Mouse (Mus musculus) naive thymus-derived CD4-positive, alpha-beta T cell, adult 5 months (primary cell): ENCODE measurements around the gene Mfsd12. TPM values are rescaled to one million over a fixed set of nuclear protein-coding genes. Genes with fewer than 3 reads are reported as not detected.

Source experiments
- polyA plus RNA-seq: library from polyadenylated mRNA; unstranded; fragments of 100-300 nt; shearing (Covaris generic); gene quantifications from one replicate; pipeline ENCODE4 v1.2.1, GENCODE M21; 2017

Gene Mfsd12
- 4.4 TPM for polyA plus RNA-seq

DNA sequence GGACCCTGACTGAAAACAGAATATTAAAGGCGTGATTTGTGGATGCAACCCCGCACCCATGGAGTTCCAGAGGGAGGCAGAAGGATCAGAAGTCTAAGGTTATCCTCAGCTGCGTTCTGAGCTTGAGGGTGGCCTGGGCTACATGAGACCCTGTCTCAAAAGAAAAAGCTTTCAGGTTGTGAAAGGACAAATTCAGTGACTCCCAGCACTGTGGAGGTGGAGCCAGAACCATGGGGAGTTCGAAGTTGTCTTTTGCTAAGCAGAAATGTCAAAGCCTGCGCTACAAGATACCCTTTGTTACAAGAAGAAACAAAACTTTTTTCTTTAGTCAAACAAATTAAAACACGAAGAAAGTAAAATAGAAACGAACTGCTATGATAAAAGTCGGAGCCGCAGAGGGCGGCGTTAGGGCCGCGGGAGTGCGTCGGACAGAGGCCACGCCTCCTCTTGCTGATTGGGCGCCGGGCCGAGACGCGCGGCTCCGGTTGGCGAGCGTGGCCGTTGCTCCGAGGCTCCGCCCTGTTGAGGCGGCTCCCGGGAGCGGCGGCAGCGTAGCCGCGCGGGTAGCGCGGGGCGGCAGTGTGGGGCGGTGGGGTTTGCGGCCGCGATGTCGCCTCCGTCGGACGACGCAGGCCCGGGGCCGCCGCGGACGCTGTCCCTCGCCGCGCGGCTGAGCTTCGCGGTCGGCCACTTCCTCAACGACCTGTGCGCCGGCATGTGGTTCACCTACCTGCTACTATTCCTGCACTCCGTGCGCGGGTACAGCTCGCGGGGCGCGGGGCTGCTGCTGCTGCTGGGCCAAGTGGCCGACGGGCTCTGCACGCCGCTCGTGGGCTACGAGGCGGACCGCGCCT is at the start of gene Mfsd12:
TSS of gene Mfsd12 (plus strand) at position 501 of the 854 bp plus-strand sequence.

DNA sequence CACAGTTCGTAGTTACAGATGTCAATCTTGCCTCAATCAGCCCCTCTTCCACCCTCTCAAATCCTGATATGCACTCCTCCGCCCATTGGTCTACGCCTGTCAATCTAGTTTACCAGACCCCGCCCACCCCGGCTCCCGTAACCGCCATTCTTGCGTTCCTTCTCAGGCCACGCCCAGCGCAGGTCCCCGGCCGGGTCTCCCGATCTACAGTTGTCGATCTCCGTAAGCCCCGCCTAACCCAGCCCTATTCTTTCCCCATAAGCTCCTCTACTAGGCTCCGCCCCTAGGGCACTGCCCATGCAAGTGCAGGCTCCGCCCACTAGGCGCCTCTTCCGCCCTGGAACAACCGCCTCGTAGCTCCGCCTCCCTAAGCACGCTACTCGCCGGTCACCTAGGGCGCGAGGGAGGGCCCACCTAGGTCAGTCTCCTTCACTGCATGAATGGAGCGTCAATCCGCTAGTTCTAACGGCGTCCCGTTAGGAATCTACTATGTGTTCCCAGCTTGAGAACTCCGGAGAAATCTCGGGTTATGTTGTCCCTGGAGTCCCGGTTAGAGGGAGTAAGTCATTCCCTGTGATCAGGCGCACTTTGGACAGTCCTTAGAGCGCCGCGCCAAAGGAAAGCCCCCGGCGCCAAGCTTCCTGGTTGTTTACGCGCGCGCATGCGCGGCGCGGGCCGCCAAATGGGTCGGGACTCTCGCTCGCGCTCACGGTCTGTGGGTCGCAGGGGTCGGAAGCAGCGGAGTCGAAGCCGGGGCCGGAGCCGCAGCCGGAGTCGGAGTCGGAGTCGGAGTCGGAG is 36.5 kb upstream of the Mfsd12 start, which contains the start of gene Cactin:
TSS of gene Cactin (plus strand) at position 554 of the 798 bp plus-strand sequence.

DNA sequence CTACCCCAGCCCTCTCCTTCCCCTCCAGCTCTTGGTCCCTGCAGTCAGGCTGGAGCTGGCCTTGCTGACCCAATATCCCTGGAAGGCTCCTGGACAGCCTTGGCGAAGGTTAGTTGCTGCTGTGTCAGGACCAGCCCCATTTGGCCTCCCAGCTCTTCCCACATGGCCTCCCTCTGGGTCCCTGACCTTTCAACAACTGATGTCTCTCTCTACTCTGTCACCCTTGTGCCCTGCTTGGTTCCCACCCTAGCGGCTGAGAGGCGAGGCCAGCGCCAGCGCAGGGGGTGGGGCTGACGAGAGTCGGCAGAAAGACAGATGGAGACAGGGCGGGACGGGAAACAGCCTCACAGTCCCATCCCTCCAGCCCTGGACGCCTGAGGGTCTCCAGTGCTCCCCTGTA is 28.9 kb upstream of the Mfsd12 start, which contains the start of gene Tbxa2r:
TSS of gene Tbxa2r (plus strand) at position 346 of the 400 bp plus-strand sequence.

DNA sequence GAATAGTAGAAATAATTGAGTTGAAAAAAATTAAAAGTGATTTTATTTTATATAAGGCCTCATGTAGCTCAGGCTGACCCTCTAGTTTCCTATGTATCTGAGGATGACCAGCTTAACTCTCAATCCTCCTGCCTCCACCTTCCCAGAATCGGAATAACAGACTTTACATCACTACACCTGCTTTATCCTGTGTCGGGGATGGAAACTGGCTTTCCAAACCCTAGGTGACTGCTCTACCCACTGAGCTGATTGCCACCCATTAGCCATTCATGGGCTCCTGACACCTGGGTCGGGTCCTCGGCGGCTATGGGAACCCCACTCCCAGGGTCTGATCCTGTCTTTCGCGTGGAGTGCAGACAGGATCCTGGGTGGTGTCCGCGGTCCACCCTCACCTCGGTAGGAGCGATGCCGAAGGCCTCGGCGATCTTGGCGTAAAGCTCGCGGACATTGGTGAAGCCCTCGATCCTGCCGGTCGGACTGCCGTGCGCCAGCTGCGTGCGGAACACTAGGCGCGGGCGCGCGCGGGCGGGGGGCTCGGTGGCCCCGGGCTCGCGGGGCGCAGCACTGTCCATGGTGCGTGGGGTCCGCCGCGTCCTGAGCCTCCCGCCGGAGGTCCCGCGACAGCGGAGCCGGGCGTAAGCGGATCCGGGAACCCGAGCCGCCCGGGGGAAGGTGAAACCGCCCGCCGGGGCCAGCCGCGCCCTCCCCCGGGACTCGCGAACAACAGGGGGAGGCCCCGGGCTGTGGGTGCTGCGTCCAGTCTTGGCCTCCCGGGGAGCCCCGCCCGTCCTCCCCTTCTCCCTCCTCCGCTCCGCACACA is 14.4 kb upstream of the Mfsd12 start, which contains the start of gene Gipc3:
TSS of gene Gipc3 (minus strand) at position 581 of the 820 bp plus-strand sequence.

DNA sequence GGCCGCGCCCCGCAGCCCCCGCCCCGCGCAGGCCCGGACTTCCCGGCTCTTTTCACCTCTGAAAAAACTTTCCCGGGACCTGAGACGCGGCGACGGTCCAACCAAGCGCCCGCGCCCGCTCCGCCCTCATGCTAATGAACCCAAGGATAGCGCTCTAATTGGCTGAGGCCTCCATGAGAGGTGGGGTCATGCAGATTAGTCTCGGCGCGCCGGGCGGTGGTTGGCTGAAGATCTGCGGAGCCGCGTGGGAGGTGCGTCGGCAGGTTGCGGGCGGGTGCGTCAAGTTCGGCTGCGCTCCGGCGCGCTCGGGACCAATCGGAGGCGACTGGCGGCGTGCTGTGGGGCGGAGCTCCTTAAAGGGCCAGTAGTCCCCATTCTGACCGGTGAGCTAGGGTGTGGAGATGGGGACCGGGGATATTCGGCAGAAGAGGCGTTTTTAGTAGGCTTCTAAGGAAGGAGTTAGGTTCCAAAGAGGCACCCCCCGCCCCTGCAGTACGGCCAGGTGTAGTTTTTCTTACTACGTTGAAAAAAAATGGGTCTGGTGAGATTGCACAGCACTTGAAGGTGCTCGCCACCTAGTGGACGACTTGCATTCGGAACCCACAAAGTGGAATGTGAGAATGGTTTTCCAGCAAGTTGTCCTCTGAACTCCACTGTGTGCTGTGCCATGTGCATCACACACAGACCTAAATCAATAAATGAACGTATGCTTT is 6.8 kb upstream of the Mfsd12 start, which contains the start of gene Hmg20b:
TSS of gene Hmg20b (minus strand) at position 130 of the 713 bp plus-strand sequence.

DNA sequence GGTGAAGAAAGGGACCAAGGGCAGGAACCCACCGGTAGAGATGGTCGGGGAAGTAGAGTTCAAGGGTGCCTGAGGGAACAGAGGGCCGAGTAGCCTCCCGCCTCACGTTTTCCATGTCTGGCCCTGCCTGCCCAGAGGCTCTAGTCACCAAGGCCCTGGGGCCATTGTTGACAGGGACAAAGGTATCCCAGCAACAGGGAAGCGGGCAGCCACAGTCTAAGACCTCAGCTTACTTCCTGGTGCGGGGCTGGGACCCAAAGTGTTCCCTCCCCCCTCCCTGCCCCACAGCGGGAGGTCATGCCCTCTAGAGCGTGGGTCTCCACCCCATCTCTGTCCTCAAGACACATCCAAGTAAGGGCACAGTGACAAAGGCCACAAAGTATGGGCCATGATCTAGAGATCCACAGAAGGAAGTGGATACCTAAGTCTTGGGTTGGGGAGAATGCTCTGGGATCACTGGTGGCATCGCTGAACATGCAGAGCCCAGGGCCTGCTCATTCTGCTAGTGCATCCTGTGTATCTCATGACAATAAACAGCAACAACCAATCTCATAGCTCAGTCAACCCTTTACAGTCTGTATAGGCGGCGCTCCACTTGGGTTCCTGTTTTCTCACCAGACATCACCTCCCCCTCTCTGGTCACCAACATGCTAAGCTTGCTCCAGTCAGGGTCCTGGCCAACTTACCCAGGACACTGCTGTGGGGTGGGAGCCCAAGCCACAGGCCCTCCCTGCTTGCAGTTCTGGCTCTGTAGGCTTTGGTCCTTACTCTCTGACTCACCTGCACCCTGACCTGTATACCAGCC is 8.6 kb downstream of the Mfsd12 start, which contains the start of gene 4930404N11Rik:
TSS of gene 4930404N11Rik (minus strand) at position 145 of the 805 bp plus-strand sequence.

DNA sequence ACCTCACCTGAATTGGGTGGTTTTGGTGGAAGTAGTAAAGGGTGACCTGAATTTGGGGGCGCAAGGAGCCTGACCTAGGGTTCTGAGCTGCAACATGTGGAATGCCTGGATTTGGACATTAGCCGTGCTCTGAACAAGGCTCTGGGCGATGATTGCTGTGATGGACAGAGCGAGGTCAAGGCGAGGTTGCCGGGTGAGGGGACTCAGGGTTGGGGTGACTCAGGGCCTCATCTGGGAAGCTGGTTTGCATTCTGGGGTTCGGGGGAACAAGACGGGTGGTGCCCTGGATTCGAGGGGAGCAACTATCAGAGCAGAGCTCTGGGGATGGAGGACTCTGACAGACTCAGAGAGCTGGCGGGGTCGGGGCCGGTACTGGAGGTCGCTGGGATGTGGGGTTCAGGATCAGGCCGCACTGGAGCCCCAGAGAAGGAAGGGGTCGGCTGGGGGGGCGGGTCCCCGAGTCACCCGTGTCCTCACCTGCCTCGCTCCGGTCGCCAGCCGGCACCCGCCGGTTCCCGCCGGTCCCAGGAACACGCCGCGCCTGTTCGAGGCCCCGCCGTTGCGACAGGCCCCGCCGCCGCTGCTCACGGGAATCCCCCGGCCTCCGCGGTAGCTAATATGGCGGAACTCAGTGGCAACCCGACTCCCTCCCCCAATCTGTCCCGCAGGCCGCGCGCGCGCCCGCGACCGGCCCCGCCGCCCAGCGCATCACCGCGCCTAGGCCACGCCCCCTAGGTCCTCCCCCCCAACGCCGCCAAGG is 20.7 kb downstream of the Mfsd12 start, which contains the start of gene Fzr1:
TSS of gene Fzr1 (minus strand) at position 724 of the 760 bp plus-strand sequence.

DNA sequence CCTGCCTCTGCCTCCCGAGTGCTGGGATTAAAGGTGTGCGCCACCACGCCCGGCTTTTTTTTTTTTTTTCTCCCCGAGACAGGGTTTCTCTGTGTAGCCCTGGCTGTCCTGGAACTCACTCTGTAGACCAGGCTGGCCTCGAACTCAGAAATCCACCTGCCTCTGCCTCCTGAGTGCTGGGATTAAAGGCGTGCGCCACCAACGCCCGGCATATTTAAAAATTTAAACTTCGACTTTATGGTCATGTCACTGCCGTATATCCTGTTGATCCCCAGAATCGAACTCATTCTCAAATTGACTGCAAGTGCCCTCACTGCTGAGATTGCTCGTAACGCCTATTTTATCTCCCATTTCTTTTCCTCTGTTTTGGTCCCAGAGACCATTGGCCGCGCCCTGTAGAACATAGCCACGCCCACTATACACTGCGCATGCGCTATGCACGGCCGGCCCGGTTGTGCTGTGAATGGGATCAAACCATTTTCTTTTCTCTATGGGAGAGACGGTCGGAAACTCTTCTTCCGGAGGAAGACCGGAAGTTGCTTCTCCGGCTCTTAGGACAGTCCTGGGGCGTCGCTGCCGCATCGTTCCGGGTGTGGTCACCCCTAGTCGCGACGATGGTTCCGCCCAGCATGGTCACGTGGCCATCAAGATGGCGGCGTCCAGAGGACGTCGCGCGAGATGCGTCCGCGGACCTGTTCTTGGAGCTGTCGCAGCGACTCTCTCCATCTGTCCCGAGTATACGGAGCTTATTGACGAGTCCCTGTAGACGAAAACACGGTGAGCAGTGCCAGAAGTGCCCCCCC is 26.7 kb downstream of the Mfsd12 start, which contains the start of the genes Dohh and Gm48551:
TSS of gene Dohh (plus strand) at position 627 of the 803 bp plus-strand sequence.
TSS of gene Gm48551 (plus strand) at position 665 of the 803 bp plus-strand sequence.

DNA sequence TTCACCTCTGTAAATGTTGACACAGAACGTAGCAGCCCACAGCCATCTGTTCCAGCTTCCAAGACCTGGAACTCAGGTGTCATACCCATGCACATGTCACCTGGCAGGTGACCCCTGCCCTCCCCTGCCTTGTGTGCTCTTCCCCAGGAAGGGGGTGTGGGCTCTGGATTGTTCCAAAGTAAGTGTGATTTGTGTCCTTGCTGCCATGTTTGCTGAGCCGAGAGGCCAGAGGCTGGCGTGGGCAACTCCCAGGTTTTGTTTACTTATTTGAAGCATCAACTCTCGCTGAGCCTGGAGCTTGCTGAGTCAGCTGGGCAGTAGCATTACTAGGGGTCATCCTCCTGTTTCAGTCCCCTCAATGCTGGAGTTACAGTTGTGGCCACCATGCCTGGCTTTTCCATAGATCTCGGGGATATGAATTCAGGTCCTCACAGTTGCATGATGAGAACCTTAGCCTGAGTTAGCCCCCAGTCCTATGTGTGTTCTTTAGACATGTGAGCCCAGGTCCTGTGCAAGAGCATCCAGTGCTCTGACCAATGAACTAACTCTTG is 31.3 kb downstream of the Mfsd12 start, which contains the start of gene Gm48552:
TSS of gene Gm48552 (plus strand) at position 501 of the 551 bp plus-strand sequence.

DNA sequence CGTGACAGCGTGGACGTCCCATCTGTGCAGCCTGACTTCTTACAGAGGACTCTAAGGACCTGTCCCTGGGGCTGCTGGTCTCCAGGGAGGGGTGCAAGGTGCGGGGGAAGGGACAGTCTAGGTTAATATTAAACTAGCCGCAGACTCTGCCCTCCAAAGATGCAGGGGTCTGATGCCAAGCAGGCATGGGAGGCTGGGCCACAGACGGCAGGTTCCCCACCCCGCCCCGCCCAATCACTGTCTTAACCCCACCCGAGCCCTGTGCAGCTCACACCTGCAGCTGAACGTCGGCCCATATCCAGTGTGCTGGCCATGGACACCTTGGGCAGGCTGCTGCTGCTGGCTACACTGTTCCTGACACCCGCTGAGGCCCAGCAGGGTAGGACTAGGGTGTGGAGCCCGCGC is 35.5 kb downstream of the Mfsd12 start, which contains the start of gene Smim24:
TSS of gene Smim24 (plus strand) at position 271 of the 405 bp plus-strand sequence.

Other genes with a start within 250 kb of the Mfsd12 start
- 68.2 TPM for gene Zbtb7a, start 222.3 kb upstream of the Mfsd12 start, polyA plus RNA-seq
- gene Pias4, start 189.6 kb upstream of the Mfsd12 start, polyA plus RNA-seq = 41.3 TPM
- gene Eef2, start 180.9 kb upstream of the Mfsd12 start, polyA plus RNA-seq = 1,105 TPM
- 83.9 TPM for gene Dapk3, start 174.5 kb upstream of the Mfsd12 start, polyA plus RNA-seq
- 0.39 TPM for gene 4930442H23Rik, start 173.6 kb upstream of the Mfsd12 start, polyA plus RNA-seq
- gene Nmrk2, start 155.4 kb upstream of the Mfsd12 start, polyA plus RNA-seq = not detected
- 0.21 TPM for gene Atcay, start 126.7 kb upstream of the Mfsd12 start, polyA plus RNA-seq
- gene Zfr2, start 124.3 kb upstream of the Mfsd12 start, polyA plus RNA-seq = 4.1 TPM
- 35.8 TPM for gene Matk, start 104.6 kb upstream of the Mfsd12 start, polyA plus RNA-seq
- 119 TPM for gene Mrpl54, start 90.6 kb upstream of the Mfsd12 start, polyA plus RNA-seq
- 42.8 TPM for gene Apba3, start 90.5 kb upstream of the Mfsd12 start, polyA plus RNA-seq
- 11.2 TPM for gene Tjp3, start 65.9 kb upstream of the Mfsd12 start, polyA plus RNA-seq
- gene Pip5k1c, start 64.5 kb upstream of the Mfsd12 start, polyA plus RNA-seq = 105 TPM
- 70.7 TPM for gene Cactin, start 36.4 kb upstream of the Mfsd12 start, polyA plus RNA-seq
- 43.5 TPM for gene Tbxa2r, start 28.8 kb upstream of the Mfsd12 start, polyA plus RNA-seq
- gene Gipc3, start 14.2 kb upstream of the Mfsd12 start, polyA plus RNA-seq = not detected
- gene Hmg20b, start 7.0 kb upstream of the Mfsd12 start, polyA plus RNA-seq = 26.7 TPM
- 0.62 TPM for gene 4930404N11Rik, start 8.3 kb downstream of the Mfsd12 start, polyA plus RNA-seq
- 40.3 TPM for gene Fzr1, start 21.0 kb downstream of the Mfsd12 start, polyA plus RNA-seq
- 50.0 TPM for gene Dohh, start 26.9 kb downstream of the Mfsd12 start, polyA plus RNA-seq
- 2.8 TPM for gene Gm48551, start 27.0 kb downstream of the Mfsd12 start, polyA plus RNA-seq
- 0.90 TPM for gene Gm48552, start 31.5 kb downstream of the Mfsd12 start, polyA plus RNA-seq
- 1.7 TPM for gene Smim24, start 35.6 kb downstream of the Mfsd12 start, polyA plus RNA-seq
- 16.5 TPM for gene Nfic, start 98.1 kb downstream of the Mfsd12 start, polyA plus RNA-seq
- not detected for gene Celf5, start 125.2 kb downstream of the Mfsd12 start, polyA plus RNA-seq
- 154 TPM for gene Ncln, start 138.9 kb downstream of the Mfsd12 start, polyA plus RNA-seq
- 94.7 TPM for gene S1pr4, start 142.6 kb downstream of the Mfsd12 start, polyA plus RNA-seq
- 3.3 TPM for gene Gna15, start 166.7 kb downstream of the Mfsd12 start, polyA plus RNA-seq
- 9.7 TPM for gene Gna11, start 187.7 kb downstream of the Mfsd12 start, polyA plus RNA-seq
- 989 TPM for gene Aes, start 202.0 kb downstream of the Mfsd12 start, polyA plus RNA-seq
- 0.93 TPM for gene Tle2, start 217.1 kb downstream of the Mfsd12 start, polyA plus RNA-seq
- 2.5 TPM for gene Tle6, start 243.6 kb downstream of the Mfsd12 start, polyA plus RNA-seq
- gene BC025920, start 248.8 kb downstream of the Mfsd12 start, polyA plus RNA-seq = 1.6 TPM